Mouse (Mus musculus): ENCODE results near the gene Sh3bp5l. TPM values are rescaled to one million over a fixed set of nuclear protein-coding genes. Genes with fewer than 3 reads are reported as not detected.
A peak's percentile ranks its signal among the peaks of the same experiment; 100 is the strongest.

Gene Sh3bp5l
- polyA plus RNA-seq, 1 experiment, result 30.8 TPM

GRCm38 (mm10) chr11:58292791-58293190 lies 37.7 kb upstream of the Sh3bp5l start:
- no peak overlapping the region for H3ac ChIP-seq (ENCODE audit: control insufficient read depth, insufficient read length, low read depth)
- no peaks in the 10 kb centered on the region for H3K36me3 ChIP-seq (ENCODE audit: control insufficient read depth, insufficient read depth)
- H3K27me3 ChIP-seq (ENCODE audit: control insufficient read depth, insufficient read depth, insufficient read length), result no peaks in the 10 kb centered on the region
- H3K79me2 ChIP-seq (ENCODE audit: control insufficient read depth, insufficient read depth), result no peaks in the 10 kb centered on the region
- no peak overlapping the region for H3K4me3 ChIP-seq (ENCODE audit: insufficient read depth, poor library complexity, severe bottlenecking)
- no peaks in the 10 kb centered on the region for H3K79me3 ChIP-seq (ENCODE audit: low read depth)
- TF ChIP-seq USF1 (IDR thresholded peaks at IDR 0.05; ENCODE audit: low read depth), result no peak
- no peak for TF ChIP-seq CEBPB (IDR thresholded peaks at IDR 0.05; ENCODE audit: low read depth)
- no peak for TF ChIP-seq CTCF (IDR thresholded peaks at IDR 0.05; ENCODE audit: control insufficient read depth, insufficient read depth, insufficient read length)
- TF ChIP-seq FOSL1 (IDR thresholded peaks at IDR 0.05; ENCODE audit: insufficient read depth, low read length, poor library complexity, severe bottlenecking), result no peak
- no peak for TF ChIP-seq MYOD1 (IDR thresholded peaks at IDR 0.05; ENCODE audit: control insufficient read depth, insufficient read length, low read depth)
- TF ChIP-seq MAX (IDR thresholded peaks at IDR 0.05), result no peak
- TF ChIP-seq MYOG (IDR thresholded peaks at IDR 0.05; ENCODE audit: control insufficient read depth, extremely low read depth, insufficient read length), result no peak

GRCm38 (mm10) chr11:58297396-58297795 lies 33.1 kb upstream of the Sh3bp5l start:
- TF ChIP-seq USF1 (IDR thresholded peaks at IDR 0.05; ENCODE audit: low read depth) (no peak), MYOD1 (IDR thresholded peaks at IDR 0.05; ENCODE audit: control insufficient read depth, insufficient read length, low read depth) (no peak), MAX (IDR thresholded peaks at IDR 0.05) (no peak), CEBPB (IDR thresholded peaks at IDR 0.05; ENCODE audit: low read depth) (no peak), FOSL1 (IDR thresholded peaks at IDR 0.05; ENCODE audit: insufficient read depth, low read length, poor library complexity, severe bottlenecking) (no peak), MYOG (IDR thresholded peaks at IDR 0.05; ENCODE audit: control insufficient read depth, extremely low read depth, insufficient read length) (no peak), CTCF (IDR thresholded peaks at IDR 0.05; ENCODE audit: control insufficient read depth, insufficient read depth, insufficient read length) (no peak)
- no peaks in the 10 kb centered on the region for H3K79me2 ChIP-seq (ENCODE audit: control insufficient read depth, insufficient read depth)
- H3ac ChIP-seq (ENCODE audit: control insufficient read depth, insufficient read length, low read depth), result no peak overlapping the region
- H3K27me3 ChIP-seq (ENCODE audit: control insufficient read depth, insufficient read depth, insufficient read length), result no peaks in the 10 kb centered on the region
- H3K36me3 ChIP-seq (ENCODE audit: control insufficient read depth, insufficient read depth), result no peaks in the 10 kb centered on the region
- no peaks in the 10 kb centered on the region for H3K79me3 ChIP-seq (ENCODE audit: low read depth)
- H3K4me3 ChIP-seq (ENCODE audit: insufficient read depth, poor library complexity, severe bottlenecking), result no peak overlapping the region

GRCm38 (mm10) chr11:58301057-58301456 lies 29.5 kb upstream of the Sh3bp5l start:
- H3K79me2 ChIP-seq (ENCODE audit: control insufficient read depth, insufficient read depth), result no peaks in the 10 kb centered on the region
- no peaks in the 10 kb centered on the region for H3K36me3 ChIP-seq (ENCODE audit: control insufficient read depth, insufficient read depth)

GRCm38 (mm10) chr11:58301837-58302754 lies 28.4 kb upstream of the Sh3bp5l start:
- TF ChIP-seq CEBPB (IDR thresholded peaks at IDR 0.05; ENCODE audit: low read depth) (no peak), CTCF (IDR thresholded peaks at IDR 0.05; ENCODE audit: control insufficient read depth, insufficient read depth, insufficient read length) (peak; percentile 12), MAX (IDR thresholded peaks at IDR 0.05) (no peak), MYOD1 (IDR thresholded peaks at IDR 0.05; ENCODE audit: control insufficient read depth, insufficient read length, low read depth) (no peak)
- H3ac ChIP-seq (ENCODE audit: control insufficient read depth, insufficient read length, low read depth), result peak overlapping the region; percentile 59

More at GRCm38 (mm10) chr11:58301057-58301456, 29.5 kb upstream of the Sh3bp5l start:
- no peak for TF ChIP-seq USF1 (IDR thresholded peaks at IDR 0.05; ENCODE audit: low read depth)
- TF ChIP-seq CTCF (IDR thresholded peaks at IDR 0.05; ENCODE audit: control insufficient read depth, insufficient read depth, insufficient read length), result no peak
- no peak for TF ChIP-seq MYOG (IDR thresholded peaks at IDR 0.05; ENCODE audit: control insufficient read depth, extremely low read depth, insufficient read length)
- no peak for TF ChIP-seq MAX (IDR thresholded peaks at IDR 0.05)
- no peak for TF ChIP-seq CEBPB (IDR thresholded peaks at IDR 0.05; ENCODE audit: low read depth)
- TF ChIP-seq FOSL1 (IDR thresholded peaks at IDR 0.05; ENCODE audit: insufficient read depth, low read length, poor library complexity, severe bottlenecking), result no peak
- no peak for TF ChIP-seq MYOD1 (IDR thresholded peaks at IDR 0.05; ENCODE audit: control insufficient read depth, insufficient read length, low read depth)
- H3K27me3 ChIP-seq (ENCODE audit: control insufficient read depth, insufficient read depth, insufficient read length), result no peaks in the 10 kb centered on the region
- H3K79me3 ChIP-seq (ENCODE audit: low read depth), result no peaks in the 10 kb centered on the region
- no peak overlapping the region for H3ac ChIP-seq (ENCODE audit: control insufficient read depth, insufficient read length, low read depth)
- no peak overlapping the region for H3K4me3 ChIP-seq (ENCODE audit: insufficient read depth, poor library complexity, severe bottlenecking)

GRCm38 (mm10) chr11:58302774-58303445 lies 27.6 kb upstream of the Sh3bp5l start:
- Histone ChIP-seq H3K79me2 (ENCODE audit: control insufficient read depth, insufficient read depth) (peaks cover 9% of the 10 kb centered on the region), H3K79me3 (ENCODE audit: low read depth) (no peaks in the 10 kb centered on the region), H3K4me3 (ENCODE audit: insufficient read depth, poor library complexity, severe bottlenecking) (peak overlapping the region; percentile 34), H3ac (ENCODE audit: control insufficient read depth, insufficient read length, low read depth) (peak overlapping the region; percentile 59), H3K36me3 (ENCODE audit: control insufficient read depth, insufficient read depth) (no peaks in the 10 kb centered on the region), H3K27me3 (ENCODE audit: control insufficient read depth, insufficient read depth, insufficient read length) (no peaks in the 10 kb centered on the region)
- TF ChIP-seq FOSL1 (IDR thresholded peaks at IDR 0.05; ENCODE audit: insufficient read depth, low read length, poor library complexity, severe bottlenecking) (no peak), MAX (IDR thresholded peaks at IDR 0.05) (no peak), USF1 (IDR thresholded peaks at IDR 0.05; ENCODE audit: low read depth) (no peak), MYOD1 (IDR thresholded peaks at IDR 0.05; ENCODE audit: control insufficient read depth, insufficient read length, low read depth) (no peak), CEBPB (IDR thresholded peaks at IDR 0.05; ENCODE audit: low read depth) (no peak), CTCF (IDR thresholded peaks at IDR 0.05; ENCODE audit: control insufficient read depth, insufficient read depth, insufficient read length) (no peak), MYOG (IDR thresholded peaks at IDR 0.05; ENCODE audit: control insufficient read depth, extremely low read depth, insufficient read length) (no peak)

More at GRCm38 (mm10) chr11:58301837-58302754, 28.4 kb upstream of the Sh3bp5l start:
- Histone ChIP-seq H3K79me2 (ENCODE audit: control insufficient read depth, insufficient read depth) (peaks cover under 1% of the 10 kb centered on the region), H3K27me3 (ENCODE audit: control insufficient read depth, insufficient read depth, insufficient read length) (no peaks in the 10 kb centered on the region), H3K4me3 (ENCODE audit: insufficient read depth, poor library complexity, severe bottlenecking) (peak overlapping the region; percentile 34), H3K79me3 (ENCODE audit: low read depth) (no peaks in the 10 kb centered on the region), H3K36me3 (ENCODE audit: control insufficient read depth, insufficient read depth) (no peaks in the 10 kb centered on the region)

Data from C2C12 (cell line).